17 mouse cellular contexts compared by ENCODE assay signal in the genomic region with DNA sequence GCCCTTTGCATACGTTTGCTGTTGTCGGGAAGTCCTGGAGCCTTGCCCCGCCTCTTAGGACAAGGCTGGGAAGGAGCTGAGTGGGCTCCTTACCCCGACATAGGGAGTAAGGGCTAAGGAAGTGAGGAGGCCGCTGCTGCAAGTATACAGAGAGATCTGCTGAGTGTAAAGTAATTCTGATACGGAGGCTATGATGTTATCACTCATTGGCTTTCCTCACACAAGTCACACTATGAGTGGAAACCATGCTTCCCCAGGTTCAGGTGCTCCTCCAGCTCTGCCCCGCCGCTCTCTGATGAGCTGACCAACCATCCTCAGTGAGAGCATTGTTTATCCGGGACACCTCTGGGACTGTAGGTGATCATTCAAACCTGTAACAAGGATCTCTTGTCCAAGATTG. TPM values are rescaled to one million over a fixed set of nuclear protein-coding genes. Genes with fewer than 3 reads are reported as not detected.
DNase-seq lines count a peak whose midpoint lies in the region; ATAC-seq and TF ChIP-seq lines count a peak whose summit lies in the region.
"Had no signal": no experiment of that assay in that cellular context is flagged by ENCODE, and none has a peak within 500 bp of the region (broad histone marks: within the 10 kb centered on the region; RNA-seq: fewer than 3 reads in every experiment).

No protein-coding gene starts in this region.

- H3K4me3 ChIP-seq in gastrocnemius, adult 2 months: no peak overlapping the region
- H3K4me3 ChIP-seq in lung, embryonic 15.5 days: no peak overlapping the region
- H3K4me3 ChIP-seq in liver, embryonic 15.5 days (replicated peaks): no peak overlapping the region
- H3K4me3 ChIP-seq: hindbrain, embryonic 15.5 days; neural tube, embryonic 12.5 days had no signal

- intact Hi-C loops in gastrocnemius, adult 2 months (cut with DNase I): no loop called here

- 51% methylated on average over 9 of the region's 9 CpGs for WGBS in lung, embryonic 15.5 days
- 47% methylated on average over 9 of the region's 9 CpGs for WGBS in liver, embryonic 15.5 days (ENCODE audit: insufficient replicate concordance)

- DNase-seq in gastrocnemius, adult 2 months: no peak
- DNase-seq in gastrocnemius, postnatal 10 days: no peak
- no peak for DNase-seq in lung, postnatal 36 days
- DNase-seq in layer of hippocampus, adult 9-11 months: no peak
- DNase-seq in urinary bladder, postnatal 10 days (ENCODE audit: low spot score): no peak
- DNase-seq: adrenal gland, postnatal 14 days; embryo, embryonic 11 days; gastrocnemius, postnatal 25 days; kidney, postnatal 25 days; right cerebral cortex, adult 18-20 months had no signal

- H3K36me3 ChIP-seq in lung, embryonic 15.5 days: 0 out of 2 replicates have a peak, but pooled peaks cover 3% of the 10 kb centered on the region
- H3K36me3 ChIP-seq in liver, embryonic 15.5 days (replicated peaks): no peaks in the 10 kb centered on the region
- H3K36me3 ChIP-seq: hindbrain, embryonic 15.5 days; neural tube, embryonic 12.5 days had no signal

- H3K4me1 ChIP-seq in lung, embryonic 15.5 days: peaks cover 24% of the 10 kb centered on the region
- H3K4me1 ChIP-seq in liver, embryonic 15.5 days (replicated peaks): peaks cover 71% of the 10 kb centered on the region

- H3K4me2 ChIP-seq in lung, embryonic 15.5 days: no peak overlapping the region
- H3K4me2 ChIP-seq in liver, embryonic 15.5 days: peak overlapping the region; percentile 44
- H3K4me2 ChIP-seq: hindbrain, embryonic 15.5 days; neural tube, embryonic 12.5 days had no signal

- H3K9me3 ChIP-seq in lung, embryonic 15.5 days: no peaks in the 10 kb centered on the region
- H3K9me3 ChIP-seq in liver, embryonic 15.5 days (replicated peaks): no peaks in the 10 kb centered on the region
- H3K9me3 ChIP-seq: hindbrain, embryonic 15.5 days; neural tube, embryonic 12.5 days had no signal

- no peaks in the 10 kb centered on the region for H3K27me3 ChIP-seq in lung, embryonic 15.5 days
- no peaks in the 10 kb centered on the region for H3K27me3 ChIP-seq in liver, embryonic 15.5 days
- H3K27me3 ChIP-seq: hindbrain, embryonic 15.5 days; neural tube, embryonic 12.5 days; Patski had no signal

- no peak overlapping the region for H3K9ac ChIP-seq in lung, embryonic 15.5 days
- no peak overlapping the region for H3K9ac ChIP-seq in liver, embryonic 15.5 days
- H3K9ac ChIP-seq: hindbrain, embryonic 15.5 days; neural tube, embryonic 12.5 days had no signal

- ATAC-seq in lung, embryonic 15.5 days (ENCODE audit: borderline replicate concordance, extremely low read depth, low FRiP score, low TSS enrichment): no peak
- ATAC-seq in CD4-positive, CD25-positive, alpha-beta regulatory T cell, adult 4 months: peak; percentile 30
- no peak for ATAC-seq in liver, embryonic 15.5 days (ENCODE audit: insufficient read depth)
- ATAC-seq: Patski had no signal

- no peak for TF ChIP-seq CTCF in gastrocnemius, adult 2 months (IDR thresholded peaks at IDR 0.05)

- H3K27ac ChIP-seq in gastrocnemius, adult 2 months: peak overlapping the region; percentile 16; the same call in 1 of the 2 replicates
- H3K27ac ChIP-seq in lung, embryonic 15.5 days: 0 out of 2 replicates have a peak overlapping the region, but pooled peaks have one; percentile 22
- H3K27ac ChIP-seq in liver, embryonic 15.5 days (replicated peaks): peak overlapping the region; percentile 66
- H3K27ac ChIP-seq: hindbrain, embryonic 15.5 days; macrophage; neural tube, embryonic 12.5 days had no signal

RNA-seq across cellular contexts. Expression of gene Znrf1, which starts 30.4 kb away (rescaled TPM):
- 10 to 100 TPM; 58.6 to 69.8 TPM for total RNA-seq in gastrocnemius, adult 2 months (2021)
- 10 to 100 TPM; 58.7 to 68.7 TPM for total RNA-seq in gastrocnemius, postnatal 10 days (2021)
- 31.5 and 35.2 TPM in 2 replicates for polyA plus RNA-seq in lung, embryonic 15.5 days (2015; fragmentation: Nextera tagmentation; extraction: Ambion mirVana)
- 10 to 100 TPM; 27.5 to 43.5 TPM for polyA plus RNA-seq in CD4-positive, CD25-positive, alpha-beta regulatory T cell, adult 4 months (2017; shearing (Covaris generic))
- 6.6 and 8.6 TPM in 2 replicates for polyA plus RNA-seq in liver, embryonic 15.5 days (2015; fragmentation: Nextera tagmentation; extraction: Ambion mirVana)

RNA-seq across cellular contexts. Expression of gene Wdr59, which starts 44.4 kb away (rescaled TPM):
- 1 to 10 TPM; 7.9 to 8.2 TPM for total RNA-seq in gastrocnemius, adult 2 months (2021)
- total RNA-seq in gastrocnemius, postnatal 10 days (2021): 10 to 100 TPM in 1 of 2 experiments, 1 to 10 TPM in 1; 9.7 to 11.5 TPM
- 5.3 and 6.0 TPM in 2 replicates for polyA plus RNA-seq in lung, embryonic 15.5 days (2015; fragmentation: Nextera tagmentation; extraction: Ambion mirVana)
- polyA plus RNA-seq in CD4-positive, CD25-positive, alpha-beta regulatory T cell, adult 4 months (2017; shearing (Covaris generic)): 1 to 10 TPM; 4.3 to 6.5 TPM
- 1.6 and 1.7 TPM in 2 replicates for polyA plus RNA-seq in liver, embryonic 15.5 days (2015; fragmentation: Nextera tagmentation; extraction: Ambion mirVana)

Comparison
In these comparisons a context has a peak if more than half of its experiments do, and no peak if none do; other contexts are left out.
1. H3K27ac ChIP-seq: peak in every context shown above with its lines; median percentile 66 in liver, embryonic 15.5 days; 22 in lung, embryonic 15.5 days; 16 in gastrocnemius, adult 2 months.